8 mouse cellular contexts compared by ENCODE assay signal in genomic region chr2:154676653-154677609, GRCm38 (mm10). TPM values are rescaled to one million over a fixed set of nuclear protein-coding genes. Genes with fewer than 3 reads are reported as not detected.
DNase-seq lines count a peak whose midpoint lies in the region; ATAC-seq and TF ChIP-seq lines count a peak whose summit lies in the region.

No protein-coding gene starts in this region.

- peak overlapping the region; percentile 86 for H3K27ac ChIP-seq in embryonic facial prominence, embryonic 12.5 days
- peak overlapping the region; percentile 86 for H3K27ac ChIP-seq in heart, embryonic 16.5 days (ENCODE audit: low read length)

- H3K79me3 ChIP-seq in C2C12 (ENCODE audit: low read depth), result peaks cover 71% of the 10 kb centered on the region

- H3K4me2 ChIP-seq in embryonic facial prominence, embryonic 12.5 days (replicated peaks), result peak overlapping the region; percentile 21
- H3K4me2 ChIP-seq in heart, embryonic 16.5 days (ENCODE audit: low read depth, low read length), result peak overlapping the region; percentile 63

- peaks cover 4% of the 10 kb centered on the region for H3K36me3 ChIP-seq in C2C12 (ENCODE audit: control insufficient read depth, insufficient read depth)
- 0 out of 2 replicates have a peak, but pooled peaks cover 8% of the 10 kb centered on the region for H3K36me3 ChIP-seq in embryonic facial prominence, embryonic 12.5 days
- peaks cover 8% of the 10 kb centered on the region; the same call in 1 of the 2 replicates for H3K36me3 ChIP-seq in heart, embryonic 16.5 days (ENCODE audit: control insufficient read depth, insufficient read depth)

- no peak for ATAC-seq in embryonic facial prominence, embryonic 12.5 days (ENCODE audit: insufficient number of reproducible peaks, insufficient read depth, low FRiP score, low TSS enrichment)
- peak; percentile 52 for ATAC-seq in heart, embryonic 16.5 days (replicated peaks; ENCODE audit: extremely low read depth, insufficient read depth, low FRiP score)

- no peak for TF ChIP-seq CTCF in C2C12 (IDR thresholded peaks at IDR 0.05; ENCODE audit: control insufficient read depth, insufficient read depth, insufficient read length)

- no peaks in the 10 kb centered on the region for H3K9me3 ChIP-seq in embryonic facial prominence, embryonic 12.5 days
- H3K9me3 ChIP-seq in heart, embryonic 16.5 days (replicated peaks; ENCODE audit: control insufficient read depth, low read length), result no peaks in the 10 kb centered on the region

- H3K9ac ChIP-seq in embryonic facial prominence, embryonic 12.5 days, result no peak overlapping the region
- H3K9ac ChIP-seq in heart, embryonic 16.5 days (ENCODE audit: low read length), result peak overlapping the region; percentile 48

- no peak overlapping the region for H3K4me3 ChIP-seq in C2C12 (ENCODE audit: insufficient read depth, poor library complexity, severe bottlenecking)
- H3K4me3 ChIP-seq in embryonic facial prominence, embryonic 12.5 days, result no peak overlapping the region
- peak overlapping the region; percentile 12 for H3K4me3 ChIP-seq in heart, embryonic 16.5 days (ENCODE audit: low read length)

- no peak overlapping the region for H3ac ChIP-seq in C2C12 (ENCODE audit: control insufficient read depth, insufficient read length, low read depth)

- 68% methylated on average over 19 of the region's 19 CpGs for WGBS in embryonic facial prominence, embryonic 12.5 days
- WGBS in heart, embryonic 16.5 days, result 51% methylated on average over 19 of the region's 19 CpGs

- H3K4me1 ChIP-seq in embryonic facial prominence, embryonic 12.5 days, result peaks cover 31% of the 10 kb centered on the region
- peaks cover 42% of the 10 kb centered on the region for H3K4me1 ChIP-seq in heart, embryonic 16.5 days (ENCODE audit: control insufficient read depth, insufficient read depth, low read length)

- H3K27me3 ChIP-seq in C2C12 (ENCODE audit: control insufficient read depth, insufficient read depth, insufficient read length), result no peaks in the 10 kb centered on the region
- H3K27me3 ChIP-seq in embryonic facial prominence, embryonic 12.5 days, result no peaks in the 10 kb centered on the region
- no peaks in the 10 kb centered on the region for H3K27me3 ChIP-seq in heart, embryonic 16.5 days (ENCODE audit: control insufficient read depth, insufficient read depth, low read length)

- peaks cover 98% of the 10 kb centered on the region for H3K79me2 ChIP-seq in C2C12 (ENCODE audit: control insufficient read depth, insufficient read depth)

- DNase-seq in R1 (ENCODE audit: low read depth, low spot score), result peak; percentile 93
- peak; percentile 30 to 59 for DNase-seq in kidney, postnatal 4 days
- DNase-seq in lung, postnatal 25 days (ENCODE audit: low spot score), result peak; percentile 80
- DNase-seq in right cerebral cortex, postnatal 25 days, result peak; percentile 36
- no peak for DNase-seq in adrenal gland, postnatal 25 days

TF ChIP-seq in C2C12, 6 proteins besides CTCF, POLR2A, EP300 and RAD21:
- TF ChIP-seq USF1 (IDR thresholded peaks at IDR 0.05; ENCODE audit: low read depth) (peak; percentile 72), MYOD1 (IDR thresholded peaks at IDR 0.05; ENCODE audit: control insufficient read depth, insufficient read length, low read depth) (no peak)

RNA-seq across cellular contexts. Expression of gene Chmp4b, which starts 25.4 kb away (rescaled TPM):
- polyA plus RNA-seq in C2C12 (2012; fragmentation: generic; extraction: Trizol), result 123 TPM
- polyA plus RNA-seq in embryonic facial prominence, embryonic 12.5 days (2016; fragmentation: Nextera tagmentation; extraction: Ambion mirVana), result 29.3 and 29.4 TPM in 2 replicates
- polyA plus RNA-seq in heart, embryonic 16.5 days (2015; fragmentation: Nextera tagmentation; extraction: Ambion mirVana), result 22.5 and 23.0 TPM in 2 replicates
- total RNA-seq in adrenal gland, postnatal 25 days (2021), result 221 and 247 TPM in 2 replicates
